Mouse (Mus musculus) bone marrow macrophage, adult 2 months (primary cell): ENCODE results near the gene Adora2b.

Source experiments
- CTCF ChIP-seq: IDR thresholded peaks from 2 replicates; pipeline ENCODE4 v1.5.1; 2012; ENCODE audit warnings: low read depth, mild to moderate bottlenecking, low read length, moderate library complexity
- POLR2A ChIP-seq: IDR thresholded peaks from 2 replicates; pipeline ENCODE4 v1.6.1; 2012; ENCODE audit warnings: mild to moderate bottlenecking, low read depth, low read length, borderline replicate concordance

DNA sequence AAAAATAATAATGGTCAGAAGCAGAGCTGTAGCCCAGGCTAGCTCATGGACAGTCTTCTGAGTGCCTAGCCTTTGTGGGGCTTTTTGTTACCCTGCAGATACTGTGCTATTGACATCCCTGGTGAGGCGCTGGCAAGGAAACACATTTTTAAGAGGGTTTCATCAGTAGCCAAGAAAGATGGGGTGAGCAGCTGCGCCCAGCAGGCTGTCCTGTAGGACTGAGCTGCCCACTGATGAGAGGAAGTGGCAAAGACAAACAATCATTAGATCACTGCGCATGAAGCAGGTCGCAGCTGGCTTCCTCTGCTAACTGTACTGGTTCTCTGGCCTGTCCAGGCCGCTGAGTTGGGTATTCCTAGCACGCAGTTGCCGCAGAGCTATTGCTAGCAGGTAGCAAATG, 14.8 kb downstream of the Adora2b start:
- TF ChIP-seq CTCF: no peak
- no peak for TF ChIP-seq POLR2A
